Mouse (Mus musculus) CD4-positive, CD25-positive, alpha-beta regulatory T cell (primary cell): ENCODE results near the gene Gm49398. TPM values are rescaled to one million over a fixed set of nuclear protein-coding genes. Genes with fewer than 3 reads are reported as not detected.

Experiments used
- polyA plus RNA-seq: library from polyadenylated mRNA; unstranded; fragments of 100-300 nt; shearing (Covaris generic); gene quantifications from one replicate; pipeline ENCODE4 v1.2.1, GENCODE M21; 2017

The Gm49398 gene
- polyA plus RNA-seq: not detected

GRCm38 (mm10) chr13:61288739-61289138 lies at the start of gene Gm49398:
Gene Gm49398 (minus strand): TSS chr13:61288839.

DNA sequence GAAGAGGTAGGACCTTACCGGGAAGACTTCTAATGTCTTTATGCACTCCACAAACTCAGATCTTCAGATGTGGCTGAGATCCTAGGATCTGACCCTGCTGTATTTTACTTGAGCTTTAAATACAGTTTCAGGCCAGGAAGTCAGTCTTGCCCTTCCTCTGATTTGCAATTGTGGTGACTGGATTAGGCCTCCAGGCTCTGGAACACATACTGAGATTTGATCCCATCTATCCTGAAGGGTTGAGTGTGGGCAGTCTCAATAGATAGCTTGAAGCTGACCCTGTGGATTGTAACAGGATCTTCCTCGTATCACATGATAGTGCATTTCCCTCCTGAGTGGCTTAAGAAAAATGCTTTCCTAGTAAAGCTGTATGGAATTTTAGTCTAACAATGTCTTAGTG lies 33.4 kb downstream of the Gm49398 start, which contains the start of gene Cts8:
Gene Cts8, minus strand, starts transcription at position 101 of the 400 bp plus-strand sequence.

DNA sequence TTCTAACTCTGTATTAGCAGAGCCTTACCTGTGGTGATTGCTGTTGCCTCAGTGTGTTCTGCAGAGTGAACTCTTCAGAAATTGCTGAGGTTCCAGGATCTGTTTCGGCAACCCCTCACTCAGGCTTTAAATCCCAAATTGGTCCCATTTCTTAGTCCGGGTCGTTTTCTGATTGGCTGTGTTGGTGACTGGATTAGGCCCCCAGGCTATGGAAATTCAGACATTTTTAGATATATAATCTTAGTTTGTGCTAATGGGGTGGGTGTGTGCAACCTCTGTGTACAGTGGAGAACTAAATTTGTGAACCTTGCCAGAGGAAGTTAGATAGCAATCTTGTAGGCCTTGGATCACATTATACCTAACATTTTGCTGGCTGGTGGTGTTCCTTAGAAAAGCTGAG lies 85.3 kb downstream of the Gm49398 start, which contains the start of gene Cts6:
Gene Cts6, minus strand, starts transcription at position 101 of the 400 bp plus-strand sequence.

Other genes with a start within 250 kb of the Gm49398 start
- not detected for gene Ctsq, start 248.2 kb downstream of the Gm49398 start, polyA plus RNA-seq
- not detected for gene Ctsr, start 124.6 kb downstream of the Gm49398 start, polyA plus RNA-seq
- not detected for gene Cts6, start 85.4 kb downstream of the Gm49398 start, polyA plus RNA-seq
- gene Cts8, start 33.5 kb downstream of the Gm49398 start, polyA plus RNA-seq: 0.07 TPM
- gene Cts7, start 69.4 kb upstream of the Gm49398 start, polyA plus RNA-seq: not detected